Mouse (Mus musculus): ENCODE measurements around the gene Pagr1a. TPM values are rescaled to one million over a fixed set of nuclear protein-coding genes. Genes with fewer than 3 reads are reported as not detected.

Gene Pagr1a
- polyA plus RNA-seq, 1 experiment, result 22.3 TPM

- TF ChIP-seq FOSL1 (IDR thresholded peaks at IDR 0.05; ENCODE audit: insufficient read depth, low read length, poor library complexity, severe bottlenecking) (no peak), CTCF (IDR thresholded peaks at IDR 0.05; ENCODE audit: control insufficient read depth, insufficient read depth, insufficient read length) (no peak), MYOG (IDR thresholded peaks at IDR 0.05; ENCODE audit: control insufficient read depth, extremely low read depth, insufficient read length) (no peak), MYOD1 (IDR thresholded peaks at IDR 0.05; ENCODE audit: control insufficient read depth, insufficient read length, low read depth) (no peak), CEBPB (IDR thresholded peaks at IDR 0.05; ENCODE audit: low read depth) (no peak), MAX (IDR thresholded peaks at IDR 0.05) (no peak), USF1 (IDR thresholded peaks at IDR 0.05; ENCODE audit: low read depth) (no peak)
- Histone ChIP-seq H3K27me3 (ENCODE audit: control insufficient read depth, insufficient read depth, insufficient read length) (no peaks in the 10 kb centered on the region), H3K36me3 (ENCODE audit: control insufficient read depth, insufficient read depth) (peaks cover 81% of the 10 kb centered on the region), H3ac (ENCODE audit: control insufficient read depth, insufficient read length, low read depth) (no peak overlapping the region), H3K79me3 (ENCODE audit: low read depth) (peaks cover 2% of the 10 kb centered on the region), H3K4me3 (ENCODE audit: insufficient read depth, poor library complexity, severe bottlenecking) (no peak overlapping the region), H3K79me2 (ENCODE audit: control insufficient read depth, insufficient read depth) (peaks cover 8% of the 10 kb centered on the region)
These were observed 14.1 kb upstream of the Pagr1a start for GRCm38 (mm10) chr7:127031244-127031643.

- Histone ChIP-seq H3ac (ENCODE audit: control insufficient read depth, insufficient read length, low read depth) (no peak overlapping the region), H3K36me3 (ENCODE audit: control insufficient read depth, insufficient read depth) (peaks cover 71% of the 10 kb centered on the region), H3K4me3 (ENCODE audit: insufficient read depth, poor library complexity, severe bottlenecking) (no peak overlapping the region), H3K27me3 (ENCODE audit: control insufficient read depth, insufficient read depth, insufficient read length) (no peaks in the 10 kb centered on the region), H3K79me3 (ENCODE audit: low read depth) (no peaks in the 10 kb centered on the region), H3K79me2 (ENCODE audit: control insufficient read depth, insufficient read depth) (peaks cover 7% of the 10 kb centered on the region)
- no peak for TF ChIP-seq FOSL1 (IDR thresholded peaks at IDR 0.05; ENCODE audit: insufficient read depth, low read length, poor library complexity, severe bottlenecking)
- TF ChIP-seq MAX (IDR thresholded peaks at IDR 0.05), result no peak
- TF ChIP-seq USF1 (IDR thresholded peaks at IDR 0.05; ENCODE audit: low read depth), result no peak
- no peak for TF ChIP-seq MYOG (IDR thresholded peaks at IDR 0.05; ENCODE audit: control insufficient read depth, extremely low read depth, insufficient read length)
- TF ChIP-seq CEBPB (IDR thresholded peaks at IDR 0.05; ENCODE audit: low read depth), result no peak
- no peak for TF ChIP-seq CTCF (IDR thresholded peaks at IDR 0.05; ENCODE audit: control insufficient read depth, insufficient read depth, insufficient read length)
- no peak for TF ChIP-seq MYOD1 (IDR thresholded peaks at IDR 0.05; ENCODE audit: control insufficient read depth, insufficient read length, low read depth)
These were observed 13.0 kb upstream of the Pagr1a start for GRCm38 (mm10) chr7:127030172-127030571.

GRCm38 (mm10) chr7:127027885-127028284 lies 10.7 kb upstream of the Pagr1a start:
- Histone ChIP-seq H3K36me3 (ENCODE audit: control insufficient read depth, insufficient read depth) (peaks cover 67% of the 10 kb centered on the region), H3K79me3 (ENCODE audit: low read depth) (peaks cover 20% of the 10 kb centered on the region), H3K79me2 (ENCODE audit: control insufficient read depth, insufficient read depth) (peaks cover 30% of the 10 kb centered on the region), H3K27me3 (ENCODE audit: control insufficient read depth, insufficient read depth, insufficient read length) (no peaks in the 10 kb centered on the region), H3K4me3 (ENCODE audit: insufficient read depth, poor library complexity, severe bottlenecking) (peak overlapping the region; percentile 28), H3ac (ENCODE audit: control insufficient read depth, insufficient read length, low read depth) (peak overlapping the region; percentile 57)
- TF ChIP-seq USF1 (IDR thresholded peaks at IDR 0.05; ENCODE audit: low read depth) (no peak), MYOG (IDR thresholded peaks at IDR 0.05; ENCODE audit: control insufficient read depth, extremely low read depth, insufficient read length) (no peak), MAX (IDR thresholded peaks at IDR 0.05) (no peak), FOSL1 (IDR thresholded peaks at IDR 0.05; ENCODE audit: insufficient read depth, low read length, poor library complexity, severe bottlenecking) (no peak), MYOD1 (IDR thresholded peaks at IDR 0.05; ENCODE audit: control insufficient read depth, insufficient read length, low read depth) (no peak), CEBPB (IDR thresholded peaks at IDR 0.05; ENCODE audit: low read depth) (no peak), CTCF (IDR thresholded peaks at IDR 0.05; ENCODE audit: control insufficient read depth, insufficient read depth, insufficient read length) (no peak)

- H3K36me3 ChIP-seq (ENCODE audit: control insufficient read depth, insufficient read depth), result peaks cover 67% of the 10 kb centered on the region
- TF ChIP-seq FOSL1 (IDR thresholded peaks at IDR 0.05; ENCODE audit: insufficient read depth, low read length, poor library complexity, severe bottlenecking), result no peak
- TF ChIP-seq USF1 (IDR thresholded peaks at IDR 0.05; ENCODE audit: low read depth), result no peak
- no peak for TF ChIP-seq CTCF (IDR thresholded peaks at IDR 0.05; ENCODE audit: control insufficient read depth, insufficient read depth, insufficient read length)
- no peak for TF ChIP-seq MYOG (IDR thresholded peaks at IDR 0.05; ENCODE audit: control insufficient read depth, extremely low read depth, insufficient read length)
- no peak for TF ChIP-seq MYOD1 (IDR thresholded peaks at IDR 0.05; ENCODE audit: control insufficient read depth, insufficient read length, low read depth)
- no peak for TF ChIP-seq MAX (IDR thresholded peaks at IDR 0.05)
- no peak for TF ChIP-seq CEBPB (IDR thresholded peaks at IDR 0.05; ENCODE audit: low read depth)
- no peaks in the 10 kb centered on the region for H3K27me3 ChIP-seq (ENCODE audit: control insufficient read depth, insufficient read depth, insufficient read length)
- H3K79me2 ChIP-seq (ENCODE audit: control insufficient read depth, insufficient read depth), result peaks cover 33% of the 10 kb centered on the region
- H3K79me3 ChIP-seq (ENCODE audit: low read depth), result peaks cover 20% of the 10 kb centered on the region
- peak within 1 kb of the TSS; percentile 61 for H3K4me3 ChIP-seq (ENCODE audit: insufficient read depth, poor library complexity, severe bottlenecking)
- peak within 1 kb of the TSS; percentile 94 for H3ac ChIP-seq (ENCODE audit: control insufficient read depth, insufficient read length, low read depth)
These were observed 10.0 kb upstream of the Pagr1a start, which contains the start of gene Maz for GRCm38 (mm10) chr7:127026984-127027726. TSS of gene Maz (minus strand) at chr7:127027037.

- peaks cover 63% of the 10 kb centered on the region for H3K36me3 ChIP-seq (ENCODE audit: control insufficient read depth, insufficient read depth)
- peak overlapping the region; percentile 61 for H3K4me3 ChIP-seq (ENCODE audit: insufficient read depth, poor library complexity, severe bottlenecking)
- H3K79me2 ChIP-seq (ENCODE audit: control insufficient read depth, insufficient read depth), result peaks cover 33% of the 10 kb centered on the region
- H3K79me3 ChIP-seq (ENCODE audit: low read depth), result peaks cover 20% of the 10 kb centered on the region
- H3K27me3 ChIP-seq (ENCODE audit: control insufficient read depth, insufficient read depth, insufficient read length), result no peaks in the 10 kb centered on the region
- H3ac ChIP-seq (ENCODE audit: control insufficient read depth, insufficient read length, low read depth), result peak overlapping the region; percentile 94
- TF ChIP-seq CTCF (IDR thresholded peaks at IDR 0.05; ENCODE audit: control insufficient read depth, insufficient read depth, insufficient read length), result no peak
These were observed 9.4 kb upstream of the Pagr1a start for GRCm38 (mm10) chr7:127026616-127026983.

Data from C2C12 (cell line).